9 mouse cellular contexts compared by ENCODE assay signal in genomic region chr9:63953691-63954090, GRCm38 (mm10).
DNase-seq lines count a peak whose midpoint lies in the region; ATAC-seq and TF ChIP-seq lines count a peak whose summit lies in the region.
"Had no signal": no experiment of that assay in that cellular context is flagged by ENCODE, and none has a peak within 500 bp of the region (broad histone marks: within the 10 kb centered on the region; RNA-seq: fewer than 3 reads in every experiment).

No protein-coding gene starts in this region.

- H3K9ac ChIP-seq in forebrain, embryonic 12.5 days: peak overlapping the region; percentile 29; the same call in 1 of the 2 replicates
- H3K9ac ChIP-seq in hindbrain, postnatal 0 days (replicated peaks; ENCODE audit: low read length): 0 out of 2 replicates have a peak overlapping the region, but pooled peaks have one; percentile 21
- H3K9ac ChIP-seq: embryonic facial prominence, embryonic 15.5 days had no signal

- peak overlapping the region; percentile 23 for H3K4me3 ChIP-seq in forebrain, embryonic 12.5 days (replicated peaks)
- peak overlapping the region; percentile 11; the same call in 1 of the 2 replicates for H3K4me3 ChIP-seq in hindbrain, postnatal 0 days (ENCODE audit: low read length)
- H3K4me3 ChIP-seq: embryonic facial prominence, embryonic 15.5 days had no signal

- peak; percentile 30 to 42 for DNase-seq in left cerebral cortex, postnatal 36 days (ENCODE audit: low spot score in 2 of 2)
- DNase-seq in left cerebral cortex, postnatal 10 days (ENCODE audit: extremely low spot score in 1 of 2, low spot score in 2 of 2): no peak
- DNase-seq in hindbrain, postnatal 0 days (ENCODE audit: low spot score): peak; percentile 42
- DNase-seq in right cerebral cortex, postnatal 25 days: peak; percentile 44
- DNase-seq in cerebellum, adult 9-11 months: no peak
- no peak for DNase-seq in adrenal gland, postnatal 4 days (ENCODE audit: low spot score in 2 of 2)

- WGBS in forebrain, embryonic 12.5 days: 38% methylated on average over 35 of the region's 35 CpGs
- WGBS in hindbrain, postnatal 0 days: 53% methylated on average over 35 of the region's 35 CpGs

- H3K36me3 ChIP-seq in forebrain, embryonic 12.5 days (replicated peaks): peaks cover 14% of the 10 kb centered on the region
- no peaks in the 10 kb centered on the region for H3K36me3 ChIP-seq in hindbrain, postnatal 0 days (ENCODE audit: insufficient read depth, low read length)

- no peaks in the 10 kb centered on the region for H3K9me3 ChIP-seq in forebrain, embryonic 12.5 days
- H3K9me3 ChIP-seq in hindbrain, postnatal 0 days (ENCODE audit: low read length): no peaks in the 10 kb centered on the region
- H3K9me3 ChIP-seq: embryonic facial prominence, embryonic 15.5 days had no signal

- peak overlapping the region; percentile 34; the same call in 1 of the 2 replicates for H3K4me2 ChIP-seq in forebrain, embryonic 12.5 days
- H3K4me2 ChIP-seq in hindbrain, postnatal 0 days (ENCODE audit: low read depth, low read length): peak overlapping the region; percentile 33
- H3K4me2 ChIP-seq: embryonic facial prominence, embryonic 15.5 days had no signal

- peaks cover 14% of the 10 kb centered on the region for H3K4me1 ChIP-seq in forebrain, embryonic 12.5 days
- peaks cover 6% of the 10 kb centered on the region; the same call in 1 of the 2 replicates for H3K4me1 ChIP-seq in hindbrain, postnatal 0 days (ENCODE audit: insufficient read depth, low read length)

- no peak for TF ChIP-seq CTCF in hindbrain, postnatal 0 days (IDR thresholded peaks at IDR 0.05; ENCODE audit: low read depth)

- no peak overlapping the region for H3K27ac ChIP-seq in forebrain, embryonic 12.5 days
- H3K27ac ChIP-seq in hindbrain, postnatal 0 days: no peak overlapping the region
- H3K27ac ChIP-seq: embryonic facial prominence, embryonic 15.5 days had no signal

- intact Hi-C loops in left cerebral cortex, postnatal 36 days (cut with DNase I): no loop called here
- intact Hi-C loops in left cerebral cortex, postnatal 10 days (cut with DNase I): no loop called here

- H3K27me3 ChIP-seq in forebrain, embryonic 12.5 days: peaks cover 6% of the 10 kb centered on the region; the same call in 1 of the 2 replicates
- no peaks in the 10 kb centered on the region for H3K27me3 ChIP-seq in hindbrain, postnatal 0 days (ENCODE audit: insufficient read depth, low read length)
- H3K27me3 ChIP-seq: embryonic facial prominence, embryonic 15.5 days; Patski had no signal

- ATAC-seq in forebrain, embryonic 12.5 days (ENCODE audit: low FRiP score): no peak
- no peak for ATAC-seq in hindbrain, postnatal 0 days
- ATAC-seq: Patski had no signal

Comparison
In these comparisons a context has a peak if more than half of its experiments do, and no peak if none do; other contexts are left out.
1. DNase-seq: peak in left cerebral cortex, postnatal 36 days (2 of 2), hindbrain, postnatal 0 days (single experiment) and right cerebral cortex, postnatal 25 days (single experiment); none in left cerebral cortex, postnatal 10 days (0 of 2), cerebellum, adult 9-11 months (single experiment) and adrenal gland, postnatal 4 days (0 of 2).